Mouse (Mus musculus) intestine, embryonic 15.5 days (tissue): Measurements from ENCODE around the gene Yy1. TPM values are rescaled to one million over a fixed set of nuclear protein-coding genes. Genes with fewer than 3 reads are reported as not detected.
A peak's percentile ranks its signal among the peaks of the same experiment; 100 is the strongest.

Source experiments
- ATAC-seq: fragments of 200-750 bp; cut with Nextera tagmentation; 2 replicates; pipeline ENCODE4 v1.8.0; 2017; ENCODE audit warnings: moderate TSS enrichment, moderate library complexity
- H3K27ac ChIP-seq: fragments of 300-500 bp; sonication (generic); 2 replicates; pipeline ENCODE4 v1.5.1; 2015; ENCODE audit warnings: mild to moderate bottlenecking, inconsistent platforms
- H3K27me3 ChIP-seq: fragments of 300-500 bp; sonication (generic); replicated peaks from 2 replicates; pipeline ENCODE4 v1.6.1; 2015; ENCODE audit warnings: inconsistent platforms
- H3K36me3 ChIP-seq: fragments of 300-500 bp; sonication (generic); 2 replicates; pipeline ENCODE4 v1.6.1; 2015; ENCODE audit warnings: inconsistent platforms
- H3K4me1 ChIP-seq: fragments of 300-500 bp; sonication (generic); replicated peaks from 2 replicates; pipeline ENCODE4 v1.6.1; 2015; ENCODE audit warnings: inconsistent platforms
- H3K4me2 ChIP-seq: fragments of 300-500 bp; sonication (generic); replicated peaks from 2 replicates; pipeline ENCODE4 v1.6.1; 2015; ENCODE audit warnings: mild to moderate bottlenecking, inconsistent platforms
- H3K4me3 ChIP-seq: fragments of 300-500 bp; sonication (generic); replicated peaks from 2 replicates; pipeline ENCODE4 v1.5.1; 2015; ENCODE audit warnings: inconsistent platforms
- H3K9ac ChIP-seq: fragments of 300-500 bp; sonication (generic); 2 replicates; pipeline ENCODE4 v1.6.1; 2015; ENCODE audit warnings: inconsistent platforms
- H3K9me3 ChIP-seq: fragments of 300-500 bp; sonication (generic); 2 replicates; pipeline ENCODE4 v1.6.1; 2016; ENCODE audit warnings: inconsistent platforms
- WGBS: fragments of 180-500 bp; shearing (Covaris S2); methylation state at CpG from one replicate; pipeline ENCODE4 v1.1.7; 2015; 5-methylcytosine and 5-hydroxymethylcytosine counted together
- polyA plus RNA-seq: library from polyadenylated mRNA; unstranded; fragments of >200 nt; fragmentation: Nextera tagmentation; extraction: Ambion mirVana; gene quantifications from 2 replicates; pipeline ENCODE4 v1.2.1, GENCODE M21; 2015

The Yy1 gene
- polyA plus RNA-seq = 15.3 and 15.7 TPM in 2 replicates

DNA sequence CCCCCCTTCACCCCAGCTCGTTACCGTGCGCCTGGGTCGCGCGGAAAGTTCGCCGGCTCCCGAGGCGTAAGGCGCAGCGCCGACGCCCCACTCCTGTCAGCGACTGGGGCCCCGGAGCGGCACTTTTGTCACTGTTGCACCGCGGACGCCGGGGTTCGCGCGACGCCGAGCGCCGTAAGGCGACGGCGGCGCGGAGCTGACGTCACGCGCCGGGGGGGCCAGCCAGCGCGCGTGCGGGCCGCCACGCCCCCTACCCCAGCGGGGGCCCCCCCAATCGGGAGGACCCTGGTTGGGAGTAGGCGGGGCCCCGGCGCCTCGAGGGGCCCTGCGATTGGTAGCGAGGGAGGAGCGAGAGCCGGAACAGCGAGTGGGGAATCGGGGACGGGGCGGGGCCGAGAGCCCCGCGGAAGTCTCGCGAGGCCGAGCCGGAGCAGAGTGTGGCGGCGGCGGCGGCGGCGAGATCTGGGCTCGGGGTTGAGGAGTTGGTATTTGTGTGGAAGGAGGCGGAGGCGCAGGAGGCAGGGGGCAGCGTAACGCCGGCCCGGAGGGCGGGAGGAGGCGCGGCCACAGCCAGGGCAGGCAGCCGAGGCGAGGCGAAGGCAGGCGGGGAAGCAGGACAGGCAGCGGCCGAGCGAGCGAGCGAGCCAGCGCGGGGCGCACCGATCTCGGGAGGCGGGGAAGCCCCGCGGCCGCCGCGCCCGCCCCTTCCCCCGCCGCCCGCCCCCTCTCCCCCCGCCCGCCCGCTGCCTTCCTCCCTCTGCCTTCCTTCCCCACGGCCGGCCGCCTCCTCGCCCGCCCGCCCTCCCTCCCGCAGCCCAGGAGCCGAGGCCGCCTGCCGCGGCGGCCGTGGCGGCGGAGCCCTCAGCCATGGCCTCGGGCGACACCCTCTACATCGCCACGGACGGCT is at the start of gene Yy1:
Gene Yy1, plus strand, starts transcription at position 428 of the 907 bp plus-strand sequence.
- ATAC-seq = peak; percentile 94
- WGBS = under 1% methylated on average over 86 of the region's 127 CpGs
- H3K9ac ChIP-seq = peak within 1 kb of the TSS; percentile 88
- H3K9me3 ChIP-seq = no peaks in the 10 kb centered on the region
- peaks cover 12% of the 10 kb centered on the region for H3K4me1 ChIP-seq
- H3K27ac ChIP-seq = peak within 1 kb of the TSS; percentile 100
- peak within 1 kb of the TSS; percentile 63 for H3K4me2 ChIP-seq
- H3K4me3 ChIP-seq = peak within 1 kb of the TSS; percentile 88
- H3K27me3 ChIP-seq = no peaks in the 10 kb centered on the region
- no peaks in the 10 kb centered on the region for H3K36me3 ChIP-seq

DNA sequence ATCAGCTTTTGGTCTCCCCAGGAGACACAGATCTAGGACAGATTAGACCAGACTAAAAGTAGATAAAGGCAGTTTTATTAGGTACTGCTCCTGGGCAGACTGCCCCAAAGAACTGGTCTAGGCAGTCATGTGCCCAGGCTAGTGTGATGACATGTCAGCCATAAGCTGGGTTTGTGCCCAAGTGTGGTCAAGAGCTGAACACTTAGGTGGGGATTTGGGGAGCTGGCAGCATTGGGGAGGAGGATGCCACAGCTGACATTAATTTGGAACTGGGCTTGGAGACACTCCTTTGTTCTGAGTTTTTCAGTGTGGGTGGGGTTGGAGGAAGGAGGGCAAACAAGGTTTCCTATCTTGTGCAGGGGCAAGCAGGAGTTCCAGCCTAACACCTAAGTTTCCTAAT is 46.8 kb upstream of the Yy1 start:
- Histone ChIP-seq H3K9ac (no peak overlapping the region), H3K27me3 (no peaks in the 10 kb centered on the region), H3K4me1 (no peaks in the 10 kb centered on the region), H3K36me3 (no peaks in the 10 kb centered on the region), H3K4me2 (no peak overlapping the region), H3K27ac (no peak overlapping the region), H3K4me3 (no peak overlapping the region), H3K9me3 (no peaks in the 10 kb centered on the region)
- no peak for ATAC-seq

DNA sequence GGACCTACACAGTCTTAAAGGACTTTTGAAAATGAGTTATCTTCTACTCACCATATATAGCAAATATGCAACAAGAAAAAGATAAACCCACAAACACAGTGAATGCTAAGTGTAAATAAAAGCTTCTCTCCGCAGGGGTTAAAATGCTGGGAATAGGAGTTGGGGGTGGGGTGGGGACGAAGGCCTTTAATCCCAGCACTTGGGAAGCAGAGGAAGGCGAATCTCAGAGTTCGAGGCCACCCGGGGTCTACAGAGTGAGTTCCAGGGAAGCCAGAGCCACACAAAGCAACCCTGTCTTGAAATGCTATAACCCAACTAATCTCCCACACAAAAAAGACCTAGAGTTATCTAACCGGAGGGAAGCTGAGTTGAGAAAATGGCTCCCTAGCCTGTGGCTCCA is 43.8 kb upstream of the Yy1 start:
- no peaks in the 10 kb centered on the region for H3K36me3 ChIP-seq
- no peaks in the 10 kb centered on the region for H3K4me1 ChIP-seq
- no peak overlapping the region for H3K27ac ChIP-seq
- no peaks in the 10 kb centered on the region for H3K9me3 ChIP-seq
- H3K9ac ChIP-seq = no peak overlapping the region
- ATAC-seq = no peak
- 77% methylated on average over 6 of the region's 6 CpGs for WGBS
- no peak overlapping the region for H3K4me2 ChIP-seq
- no peak overlapping the region for H3K4me3 ChIP-seq
- H3K27me3 ChIP-seq = no peaks in the 10 kb centered on the region

DNA sequence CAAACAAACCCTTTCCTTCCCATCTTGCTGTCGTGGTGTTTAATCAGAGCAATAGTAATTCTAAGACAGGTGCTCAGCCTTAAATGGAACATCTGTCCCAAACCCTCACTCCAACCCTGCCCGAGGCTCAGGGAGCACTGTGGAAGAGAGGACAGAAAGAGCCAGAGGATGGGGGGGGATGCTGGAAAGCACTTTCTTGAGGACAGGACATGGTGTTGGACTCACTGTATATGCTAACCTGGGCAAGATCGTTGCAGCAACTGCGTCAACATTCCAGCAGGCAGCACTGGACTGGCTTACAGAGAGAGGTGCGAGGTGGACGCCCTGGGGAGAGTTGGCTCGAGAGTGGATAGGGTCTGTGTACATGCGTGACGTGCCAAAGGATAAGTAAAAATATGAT is 43.3 kb upstream of the Yy1 start:
- H3K4me1 ChIP-seq = no peaks in the 10 kb centered on the region
- no peak overlapping the region for H3K4me3 ChIP-seq
- H3K4me2 ChIP-seq = no peak overlapping the region
- no peaks in the 10 kb centered on the region for H3K27me3 ChIP-seq
- H3K27ac ChIP-seq = no peak overlapping the region
- 85% methylated on average over 9 of the region's 9 CpGs for WGBS
- H3K9me3 ChIP-seq = no peaks in the 10 kb centered on the region
- ATAC-seq = no peak
- no peaks in the 10 kb centered on the region for H3K36me3 ChIP-seq
- H3K9ac ChIP-seq = no peak overlapping the region

DNA sequence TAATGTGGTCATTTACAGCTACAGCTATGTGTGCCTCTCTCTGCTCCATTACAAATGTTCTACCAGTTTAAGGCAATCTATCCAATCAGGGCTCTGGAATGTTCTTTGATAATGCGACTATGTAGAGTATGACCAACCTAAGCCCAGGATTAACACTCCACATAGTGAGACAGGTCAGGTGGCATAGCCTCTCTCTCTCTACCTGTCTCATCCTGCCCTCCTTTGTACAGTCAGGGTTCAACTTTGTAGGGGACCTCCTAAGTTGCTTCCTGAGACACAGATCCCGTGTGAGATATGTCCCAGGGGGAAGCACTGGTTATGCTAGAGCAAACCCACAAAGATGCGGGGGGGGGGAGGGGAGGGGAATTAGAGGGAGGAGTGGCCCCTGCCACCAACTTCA is 42.5 kb upstream of the Yy1 start:
- no peak overlapping the region for H3K27ac ChIP-seq
- H3K4me3 ChIP-seq = no peak overlapping the region
- ATAC-seq = no peak
- no peaks in the 10 kb centered on the region for H3K36me3 ChIP-seq
- H3K4me1 ChIP-seq = no peaks in the 10 kb centered on the region
- 68% methylated on average over 3 of the region's 3 CpGs for WGBS
- no peak overlapping the region for H3K9ac ChIP-seq
- H3K4me2 ChIP-seq = no peak overlapping the region
- H3K9me3 ChIP-seq = no peaks in the 10 kb centered on the region
- H3K27me3 ChIP-seq = no peaks in the 10 kb centered on the region

DNA sequence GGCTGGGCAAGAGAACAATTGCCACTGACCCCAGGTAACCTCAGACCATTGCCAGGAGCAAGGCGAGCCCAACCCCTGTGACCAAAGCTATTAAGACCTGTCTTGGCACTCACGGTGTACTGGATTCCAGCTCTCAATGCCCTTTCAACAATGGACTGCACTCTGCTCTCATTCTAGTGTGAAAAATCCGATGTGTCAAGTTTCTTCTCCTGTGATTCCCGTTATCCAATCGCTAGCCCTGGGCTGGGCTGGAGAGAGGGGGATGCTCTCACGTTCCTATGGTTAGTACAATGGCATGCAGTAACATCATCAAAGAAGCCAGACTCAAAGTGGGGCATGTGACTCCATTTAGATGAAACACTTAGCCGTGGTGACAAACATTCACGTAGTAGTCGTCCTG is 41.0 kb upstream of the Yy1 start:
- Histone ChIP-seq H3K27me3 (no peaks in the 10 kb centered on the region), H3K4me1 (no peaks in the 10 kb centered on the region), H3K9me3 (no peaks in the 10 kb centered on the region), H3K9ac (no peak overlapping the region), H3K4me2 (no peak overlapping the region), H3K27ac (no peak overlapping the region), H3K36me3 (no peaks in the 10 kb centered on the region), H3K4me3 (no peak overlapping the region)
- ATAC-seq = no peak
- 68% methylated on average over 9 of the region's 9 CpGs for WGBS

DNA sequence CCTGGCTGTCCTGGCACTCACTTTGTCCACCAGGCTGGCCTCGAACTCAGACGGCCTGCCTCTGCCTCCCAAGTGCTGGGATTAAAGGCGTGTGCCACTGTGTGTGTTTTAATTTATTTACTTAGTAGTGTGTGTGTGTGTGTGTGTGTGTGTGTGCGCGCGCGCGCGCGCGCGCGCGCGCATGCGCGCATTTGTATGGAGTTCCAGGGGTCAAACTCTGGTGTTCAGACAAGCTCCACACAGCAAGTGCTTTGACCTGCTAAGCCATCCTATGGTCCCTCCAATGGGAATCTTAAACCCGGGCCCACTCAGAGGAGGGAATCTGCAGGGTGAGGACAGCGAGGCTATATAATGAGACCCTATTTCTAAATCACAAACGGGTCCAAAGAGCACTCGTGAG is 37.6 kb upstream of the Yy1 start:
- H3K9ac ChIP-seq = no peak overlapping the region
- no peak overlapping the region for H3K4me3 ChIP-seq
- no peaks in the 10 kb centered on the region for H3K36me3 ChIP-seq
- 78% methylated on average over 21 of the region's 21 CpGs for WGBS
- no peak overlapping the region for H3K27ac ChIP-seq
- no peak for ATAC-seq
- H3K4me2 ChIP-seq = no peak overlapping the region
- 0 out of 2 replicates have a peak, but pooled peaks cover 4% of the 10 kb centered on the region for H3K4me1 ChIP-seq
- no peaks in the 10 kb centered on the region for H3K27me3 ChIP-seq
- H3K9me3 ChIP-seq = no peaks in the 10 kb centered on the region

DNA sequence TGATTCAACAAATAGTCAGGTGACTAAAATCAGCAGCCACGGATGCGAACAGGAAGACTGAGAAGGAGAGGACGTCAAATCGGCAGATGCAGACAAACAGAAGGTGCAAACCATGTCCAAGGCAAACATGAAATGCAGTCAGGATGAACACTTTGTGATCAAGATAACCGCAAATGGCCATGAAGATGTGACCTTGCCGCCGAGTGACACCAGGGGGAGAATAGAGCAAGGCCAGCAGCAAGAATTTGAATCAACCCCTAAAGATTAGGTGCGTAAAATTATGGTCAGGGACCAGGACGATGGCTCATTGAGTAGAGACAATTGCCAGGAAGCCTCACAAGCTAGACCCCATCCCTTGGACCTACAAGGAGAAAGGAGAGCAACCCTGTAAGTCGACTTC is 36.2 kb upstream of the Yy1 start:
- no peaks in the 10 kb centered on the region for H3K27me3 ChIP-seq
- no peak for ATAC-seq
- no peak overlapping the region for H3K4me3 ChIP-seq
- 0 out of 2 replicates have a peak, but pooled peaks cover 4% of the 10 kb centered on the region for H3K4me1 ChIP-seq
- no peaks in the 10 kb centered on the region for H3K9me3 ChIP-seq
- H3K9ac ChIP-seq = no peak overlapping the region
- no peaks in the 10 kb centered on the region for H3K36me3 ChIP-seq
- WGBS = 85% methylated on average over 10 of the region's 10 CpGs
- no peak overlapping the region for H3K27ac ChIP-seq
- no peak overlapping the region for H3K4me2 ChIP-seq

DNA sequence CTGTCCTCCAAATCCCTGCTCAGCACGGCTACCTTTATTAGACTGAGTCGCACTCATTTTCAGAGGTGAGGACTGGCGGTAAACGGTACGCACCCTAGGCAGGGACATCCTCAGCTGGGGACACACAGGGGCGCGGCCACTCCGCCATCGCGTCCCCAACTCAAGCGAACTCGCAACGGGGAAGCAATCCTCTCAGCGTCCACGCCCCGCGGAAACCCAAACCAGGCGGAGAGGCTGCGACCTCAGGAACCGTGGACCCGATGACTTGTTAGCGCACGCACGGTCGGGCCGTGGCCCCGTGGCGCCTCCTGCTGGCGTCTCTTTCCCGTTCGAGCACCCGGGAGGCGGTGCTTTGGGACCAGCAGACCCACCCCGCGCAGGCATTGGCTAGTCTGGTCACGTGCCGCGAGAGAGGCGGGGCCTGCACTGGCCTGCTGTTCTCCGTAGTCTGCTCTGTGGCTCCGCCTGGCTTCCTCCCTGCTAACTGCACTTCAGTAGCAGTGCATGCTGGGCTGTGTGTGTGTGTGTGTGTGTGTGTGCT is 35.0 kb upstream of the Yy1 start:
- H3K4me1 ChIP-seq = 0 out of 2 replicates have a peak, but pooled peaks cover 4% of the 10 kb centered on the region
- no peaks in the 10 kb centered on the region for H3K36me3 ChIP-seq
- peak overlapping the region; percentile 85 for H3K4me2 ChIP-seq
- peak overlapping the region; percentile 49; the same call in 1 of the 2 replicates for H3K27ac ChIP-seq
- under 1% methylated on average over 41 of the region's 41 CpGs for WGBS
- no peaks in the 10 kb centered on the region for H3K27me3 ChIP-seq
- peak; percentile 99 for ATAC-seq
- peak overlapping the region; percentile 61 for H3K4me3 ChIP-seq
- peak overlapping the region; percentile 60 for H3K9ac ChIP-seq
- H3K9me3 ChIP-seq = no peaks in the 10 kb centered on the region

DNA sequence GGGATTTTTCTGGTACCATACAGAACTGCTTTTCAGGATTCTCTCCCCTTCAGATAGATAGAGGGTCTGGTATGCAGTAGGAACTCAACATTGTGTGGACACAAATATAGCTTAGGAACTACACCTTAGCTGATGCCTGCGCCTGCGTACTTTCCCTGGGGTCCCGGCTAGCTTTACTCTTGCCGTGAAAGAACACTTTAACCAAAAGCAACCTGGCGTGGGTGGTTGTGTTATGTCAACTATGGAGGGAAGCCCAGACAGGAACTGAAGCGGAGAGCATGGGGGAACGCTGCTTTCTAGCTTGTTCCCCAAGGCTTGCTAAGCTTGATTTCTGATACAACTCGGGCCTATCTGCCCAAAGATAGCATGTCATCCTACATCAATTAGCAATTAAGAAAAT is 34.5 kb upstream of the Yy1 start:
- H3K4me3 ChIP-seq = no peak overlapping the region
- H3K9me3 ChIP-seq = no peaks in the 10 kb centered on the region
- H3K9ac ChIP-seq = peak overlapping the region; percentile 0; the same call in 1 of the 2 replicates
- WGBS = 69% methylated on average over 8 of the region's 8 CpGs
- no peak overlapping the region for H3K27ac ChIP-seq
- peak overlapping the region; percentile 85 for H3K4me2 ChIP-seq
- no peaks in the 10 kb centered on the region for H3K27me3 ChIP-seq
- H3K4me1 ChIP-seq = peaks cover 6% of the 10 kb centered on the region; the same call in 1 of the 2 replicates
- no peak for ATAC-seq
- H3K36me3 ChIP-seq = no peaks in the 10 kb centered on the region

DNA sequence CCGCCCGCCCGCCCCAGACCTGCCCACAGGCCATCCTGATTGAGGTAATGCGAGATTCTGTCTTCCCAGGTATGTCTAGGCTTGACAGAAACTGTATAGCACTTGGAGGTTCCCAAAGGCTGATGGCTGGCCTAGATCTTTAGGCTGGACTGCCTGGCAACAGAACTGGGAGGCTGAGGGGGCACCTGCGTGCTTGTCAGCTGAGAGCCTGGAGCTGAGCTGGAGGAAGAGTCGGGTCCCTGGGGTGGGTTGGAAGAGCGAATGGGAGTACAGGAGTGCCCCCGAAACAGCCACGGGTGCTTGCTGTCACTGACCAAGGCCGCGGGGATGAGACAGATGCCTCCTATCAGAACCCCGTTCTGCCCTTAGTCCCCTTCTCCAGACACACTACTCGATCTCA is 34.1 kb upstream of the Yy1 start:
- whole genome bisulfite sequencing = 85% methylated on average over 13 of the region's 13 CpGs

DNA sequence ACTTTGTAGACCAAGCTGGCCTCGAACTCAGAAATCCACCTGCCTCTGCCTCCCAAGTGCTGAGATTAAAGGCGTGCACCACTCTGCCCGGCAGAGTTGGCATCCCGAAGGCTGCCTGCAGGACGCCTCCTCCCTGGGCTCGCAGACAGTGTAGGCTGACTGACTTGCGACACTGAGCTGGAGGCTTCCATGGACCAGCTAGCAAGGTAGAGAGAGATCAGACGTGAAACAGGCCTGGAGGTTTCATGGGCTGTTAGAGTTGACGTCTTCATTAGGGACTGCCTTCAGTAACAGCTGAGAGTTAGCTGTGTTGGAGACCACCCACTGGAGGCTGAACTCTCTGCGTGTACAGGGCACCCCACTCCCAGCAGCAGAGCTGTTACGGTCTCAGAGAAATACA is 33.5 kb upstream of the Yy1 start:
- H3K9ac ChIP-seq = no peak overlapping the region
- no peaks in the 10 kb centered on the region for H3K36me3 ChIP-seq
- H3K27ac ChIP-seq = no peak overlapping the region
- ATAC-seq = no peak
- H3K4me2 ChIP-seq = no peak overlapping the region
- H3K9me3 ChIP-seq = no peaks in the 10 kb centered on the region
- 71% methylated on average over 11 of the region's 11 CpGs for WGBS
- H3K4me3 ChIP-seq = no peak overlapping the region
- peaks cover 7% of the 10 kb centered on the region; the same call in 1 of the 2 replicates for H3K4me1 ChIP-seq
- no peaks in the 10 kb centered on the region for H3K27me3 ChIP-seq

More for the DNA sequence above, 34.1 kb upstream of the Yy1 start:
- Histone ChIP-seq H3K27me3 (no peaks in the 10 kb centered on the region), H3K9ac (no peak overlapping the region; the same call in 1 of the 2 replicates), H3K4me1 (peaks cover 7% of the 10 kb centered on the region; the same call in 1 of the 2 replicates), H3K9me3 (no peaks in the 10 kb centered on the region), H3K4me3 (no peak overlapping the region), H3K36me3 (no peaks in the 10 kb centered on the region), H3K4me2 (no peak overlapping the region), H3K27ac (no peak overlapping the region)
- no peak for ATAC-seq
